Mouse (Mus musculus): ENCODE measurements at regions not wholly inside any gene's neighbourhood (a gene's known extent, or its start where the extent isn't known, plus 50 kb on each side); places are given as distances from the start of the nearest gene placed in this dataset.

GRCm38 (mm10) chr2:146625166-146625751 lies 113.1 kb upstream of the Ralgapa2 start:
- no peak for DNase-seq (ENCODE audit: low spot score)

GRCm38 (mm10) chr2:146626531-146626930 lies 114.4 kb upstream of the Ralgapa2 start:
- no peak for DNase-seq (ENCODE audit: low spot score)

GRCm38 (mm10) chr2:146630179-146630578 lies 118.0 kb upstream of the Ralgapa2 start:
- no peak for DNase-seq (ENCODE audit: low spot score)

GRCm38 (mm10) chr2:146631098-146631497 lies 119.0 kb upstream of the Ralgapa2 start:
- DNase-seq (ENCODE audit: low spot score): no peak

- peak; percentile 89 for DNase-seq (ENCODE audit: low spot score)
Measured at GRCm38 (mm10) chr2:146633329-146634070, 121.4 kb upstream of the Ralgapa2 start.

- DNase-seq (ENCODE audit: low spot score): no peak
Measured at GRCm38 (mm10) chr2:146637573-146637972, 125.4 kb upstream of the Ralgapa2 start.

GRCm38 (mm10) chr2:146646237-146646972 lies 134.3 kb upstream of the Ralgapa2 start:
- peak; percentile 24 for DNase-seq (ENCODE audit: low spot score)

- no peak for DNase-seq (ENCODE audit: low spot score)
Measured at GRCm38 (mm10) chr2:146646973-146647282, 134.8 kb upstream of the Ralgapa2 start.

- DNase-seq (ENCODE audit: low spot score): no peak
Measured at GRCm38 (mm10) chr2:146661346-146661745, 149.2 kb upstream of the Ralgapa2 start.

- DNase-seq (ENCODE audit: low spot score): no peak
Measured at GRCm38 (mm10) chr2:146672761-146673160, 160.6 kb upstream of the Ralgapa2 start.

- DNase-seq (ENCODE audit: low spot score): no peak
Measured at GRCm38 (mm10) chr2:146681979-146682378, 169.8 kb upstream of the Ralgapa2 start.

- DNase-seq (ENCODE audit: low spot score): no peak
Measured at GRCm38 (mm10) chr2:146685854-146686507, 169.7 kb upstream of the Kiz start.

GRCm38 (mm10) chr2:146688544-146688943 lies 167.1 kb upstream of the Kiz start:
- DNase-seq (ENCODE audit: low spot score): no peak

- no peak for DNase-seq (ENCODE audit: low spot score)
Measured at GRCm38 (mm10) chr2:146693484-146693883, 162.2 kb upstream of the Kiz start.

- DNase-seq (ENCODE audit: low spot score): peak; percentile 15
Measured at GRCm38 (mm10) chr2:146694041-146694440, 161.6 kb upstream of the Kiz start.

- no peak for DNase-seq (ENCODE audit: low spot score)
Measured at GRCm38 (mm10) chr2:146696277-146696676, 159.4 kb upstream of the Kiz start.

- no peak for DNase-seq (ENCODE audit: low spot score)
Measured at GRCm38 (mm10) chr2:146696727-146697126, 158.9 kb upstream of the Kiz start.

GRCm38 (mm10) chr2:146710676-146711075 lies 145.0 kb upstream of the Kiz start:
- DNase-seq (ENCODE audit: low spot score): no peak

GRCm38 (mm10) chr2:146721184-146721715 lies 134.4 kb upstream of the Kiz start:
- no peak for DNase-seq (ENCODE audit: low spot score)

- DNase-seq (ENCODE audit: low spot score): peak; percentile 40
Measured at GRCm38 (mm10) chr2:146722351-146723025, 133.2 kb upstream of the Kiz start.

GRCm38 (mm10) chr2:146723172-146723571 lies 132.5 kb upstream of the Kiz start:
- peak; percentile 34 for DNase-seq (ENCODE audit: low spot score)

GRCm38 (mm10) chr2:146723671-146724070 lies 132.0 kb upstream of the Kiz start:
- no peak for DNase-seq (ENCODE audit: low spot score)
